Mouse (Mus musculus) adrenal gland, postnatal 4 days (tissue): ENCODE data around the gene Cd82. TPM values are rescaled to one million over a fixed set of nuclear protein-coding genes. Genes with fewer than 3 reads are reported as not detected.

Source experiments
- DNase-seq, 2 experiments: peaks; one replicate each; pipeline ENCODE4 v3.0.0; 2021 to 2022; ENCODE audit warnings: low spot score in 2 of 2, mixed read lengths in 2 of 2
- total RNA-seq, 2 experiments: library from RNA; stranded (reverse); gene quantifications; 2 replicates each; pipeline ENCODE4 v1.2.3; 2021

Cd82 gene
- total RNA-seq, 2 experiments from 2014 or later: 68.7 to 73.7 TPM

DNA sequence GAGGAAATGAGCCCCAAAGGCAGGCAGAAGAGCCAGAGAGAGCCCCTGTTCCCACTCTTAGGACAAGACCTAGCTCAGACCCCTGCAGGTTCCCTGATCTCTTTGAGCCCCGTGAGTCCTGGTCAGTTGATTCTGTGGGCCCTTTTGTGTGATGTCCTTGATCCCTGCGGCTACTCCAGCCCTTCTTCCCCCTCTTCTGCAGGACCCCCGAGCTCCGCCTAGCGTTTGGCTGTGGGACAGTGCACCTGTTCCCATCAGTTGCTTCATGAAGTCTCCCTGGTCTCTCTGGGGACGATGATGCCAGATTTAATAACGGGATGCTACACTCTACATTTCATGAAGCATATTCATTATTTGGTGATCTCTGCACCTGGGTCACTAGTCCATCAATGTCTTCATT is 6.2 kb upstream of the Cd82 start:
- DNase-seq: no peak

DNA sequence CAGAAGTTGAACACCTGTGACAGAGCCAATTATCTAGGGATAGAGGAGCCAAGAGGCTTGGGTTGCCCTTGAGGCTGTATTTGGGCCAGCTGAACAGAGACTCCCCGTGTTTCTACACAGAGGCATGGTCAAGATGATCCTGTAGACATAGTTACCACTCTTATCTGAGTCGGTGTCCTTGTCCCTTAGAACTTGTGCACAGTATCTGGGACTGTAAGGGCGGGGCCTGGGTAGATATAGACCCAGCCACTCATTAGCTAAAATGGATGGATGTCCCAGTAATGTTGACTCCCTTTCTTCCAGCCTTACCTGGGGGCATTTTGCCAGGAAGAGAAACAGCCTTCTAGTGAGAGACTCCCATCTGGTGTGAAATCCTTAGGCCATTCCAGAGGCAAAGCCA is 3.4 kb upstream of the Cd82 start:
- no peak for DNase-seq

DNA sequence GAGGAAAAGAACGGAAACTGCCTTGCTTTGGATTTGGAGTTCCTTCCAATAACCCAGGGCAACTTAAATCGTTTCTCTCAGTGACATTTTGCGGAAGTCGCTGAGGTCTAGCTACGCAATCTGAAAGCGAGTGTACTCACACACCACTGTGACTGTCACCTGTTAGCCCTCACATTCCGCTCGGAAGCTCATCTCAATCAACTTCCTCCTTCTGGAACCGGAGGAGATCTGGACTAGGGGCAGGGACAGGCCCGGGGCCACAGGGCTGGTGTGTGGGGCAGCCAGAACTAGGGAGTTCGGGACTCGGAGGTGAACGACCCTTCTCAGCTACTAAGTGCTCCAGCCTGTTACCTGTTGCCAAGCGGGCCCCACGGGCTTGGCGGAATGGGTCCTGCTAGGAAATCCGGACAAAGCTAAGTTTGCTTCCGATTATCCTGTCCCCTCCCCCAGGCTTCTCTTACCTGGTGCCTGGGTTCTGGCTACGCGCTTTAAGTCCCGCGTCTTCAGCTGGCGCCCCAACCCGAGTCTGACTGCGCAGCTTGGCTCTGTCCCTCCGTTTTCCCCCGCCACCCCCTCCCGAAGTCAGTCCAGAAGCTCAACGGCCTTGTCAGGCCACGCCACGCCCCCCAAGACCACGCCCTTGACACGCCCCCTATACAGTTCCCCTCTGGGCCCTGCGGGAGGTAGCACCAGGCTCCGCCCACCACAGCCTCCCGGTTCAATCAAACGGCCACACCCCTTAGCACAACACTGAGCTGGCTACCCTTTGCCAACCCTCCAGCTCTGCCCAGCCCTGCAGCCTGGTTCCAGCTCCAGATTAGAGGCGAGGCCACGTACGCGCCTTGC is 848 bp downstream of the Cd82 start:
- peak; percentile 89 to 96 for DNase-seq

DNA sequence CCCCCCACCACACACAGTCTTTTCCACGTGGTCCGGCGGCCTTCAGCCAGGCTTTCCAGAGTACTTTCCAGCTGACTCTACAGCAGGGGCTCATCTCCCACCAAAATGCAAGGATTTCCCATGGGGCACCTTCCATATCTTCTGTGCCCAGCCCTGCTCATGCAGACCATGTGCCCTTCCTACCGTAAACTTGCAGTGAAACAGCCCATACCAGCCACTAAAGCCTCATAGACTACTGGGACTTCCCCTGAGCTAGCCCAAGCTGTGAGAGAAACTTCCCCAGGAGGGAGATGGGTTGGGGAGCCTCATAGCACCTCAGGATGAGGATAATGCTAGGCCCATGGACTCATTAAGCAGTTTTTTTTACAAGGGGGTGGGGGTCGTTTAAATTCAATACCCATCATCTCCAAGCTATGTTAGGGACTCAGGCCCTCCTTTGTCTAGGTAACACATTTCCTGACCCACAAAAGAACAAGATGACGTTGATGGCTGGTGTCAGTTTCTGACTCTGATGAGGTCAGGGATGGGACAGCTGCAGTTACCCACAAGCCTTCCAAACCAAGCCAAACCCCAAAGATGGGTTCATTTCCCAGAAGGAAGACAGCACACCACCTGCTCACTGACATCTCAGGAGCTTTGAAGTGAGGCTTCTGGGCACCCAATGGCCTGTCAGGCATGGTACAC is 2.0 kb downstream of the Cd82 start:
- DNase-seq: no peak

DNA sequence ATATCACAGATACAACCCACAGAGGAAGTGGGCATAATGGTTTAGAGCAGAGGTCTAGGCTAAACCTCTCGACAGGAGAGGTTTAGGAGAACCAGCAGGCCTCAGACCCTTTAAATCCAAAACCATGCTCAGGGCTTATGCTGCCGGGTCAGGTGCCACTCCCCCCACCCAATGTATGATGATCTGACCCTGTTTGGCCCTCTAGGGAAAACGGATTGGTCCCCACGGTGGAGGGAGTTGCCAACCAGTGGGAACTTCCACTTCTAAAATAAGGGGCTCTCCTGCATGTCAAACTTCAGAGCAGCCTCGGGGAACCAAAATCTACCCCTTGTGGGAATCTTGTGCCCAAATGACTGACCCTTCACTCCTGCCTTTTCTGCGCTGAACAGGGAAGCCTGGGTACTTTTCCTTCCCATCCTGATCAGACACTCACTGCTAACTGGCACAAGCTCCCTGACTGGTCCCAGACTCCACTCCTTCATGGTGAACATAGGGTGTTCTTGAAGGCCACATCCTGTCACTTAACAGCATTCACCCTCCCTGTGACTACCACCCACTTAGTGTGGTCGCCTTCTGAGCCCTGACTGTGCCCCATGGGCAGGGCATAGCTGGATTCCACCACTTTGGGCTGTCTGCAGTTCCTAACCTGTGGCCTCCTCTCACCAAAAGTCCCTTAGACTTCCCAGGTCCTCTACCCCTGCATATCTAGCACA is 3.6 kb downstream of the Cd82 start:
- DNase-seq: no peak

DNA sequence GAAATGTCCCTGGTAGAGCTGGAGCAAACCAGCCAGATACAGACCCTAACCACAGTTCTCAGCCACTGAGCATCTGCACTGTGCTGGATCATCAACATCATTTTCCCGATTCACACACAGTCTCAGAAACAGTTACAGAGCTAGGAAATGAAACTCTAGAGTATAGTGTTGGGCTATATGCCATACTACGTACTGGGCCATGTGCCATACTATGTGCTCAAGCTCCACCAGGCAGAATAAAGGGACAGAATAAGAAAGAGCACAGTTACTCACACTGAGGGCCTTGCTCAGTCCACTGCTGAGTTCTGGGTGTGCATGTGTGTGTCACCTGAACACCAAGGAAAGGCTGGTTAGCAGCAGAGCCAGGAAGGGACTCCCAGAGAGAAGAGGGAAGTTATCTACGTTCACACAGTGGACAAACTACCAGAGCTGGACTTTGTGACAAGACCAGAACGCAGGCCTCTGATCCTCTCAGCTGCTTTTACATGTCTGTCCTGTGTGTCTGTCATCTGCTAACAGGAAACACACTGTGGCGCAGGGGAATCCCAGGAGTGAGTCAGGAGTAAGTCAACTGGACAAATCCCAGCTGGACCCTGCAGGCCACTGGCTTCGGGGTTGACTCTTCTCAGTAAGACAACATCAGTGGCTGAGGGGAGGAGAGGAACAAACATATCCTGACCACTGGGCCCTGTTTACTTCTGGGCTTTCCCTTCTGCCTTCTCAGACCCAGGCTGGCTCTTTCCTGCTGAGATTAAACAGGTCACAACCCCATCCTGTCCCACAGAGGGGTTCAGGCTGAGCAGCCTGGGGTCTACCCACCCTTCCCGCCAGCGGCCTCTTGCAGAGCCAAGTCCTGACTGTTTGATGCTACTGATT is 4.4 kb downstream of the Cd82 start:
- DNase-seq: no peak

DNA sequence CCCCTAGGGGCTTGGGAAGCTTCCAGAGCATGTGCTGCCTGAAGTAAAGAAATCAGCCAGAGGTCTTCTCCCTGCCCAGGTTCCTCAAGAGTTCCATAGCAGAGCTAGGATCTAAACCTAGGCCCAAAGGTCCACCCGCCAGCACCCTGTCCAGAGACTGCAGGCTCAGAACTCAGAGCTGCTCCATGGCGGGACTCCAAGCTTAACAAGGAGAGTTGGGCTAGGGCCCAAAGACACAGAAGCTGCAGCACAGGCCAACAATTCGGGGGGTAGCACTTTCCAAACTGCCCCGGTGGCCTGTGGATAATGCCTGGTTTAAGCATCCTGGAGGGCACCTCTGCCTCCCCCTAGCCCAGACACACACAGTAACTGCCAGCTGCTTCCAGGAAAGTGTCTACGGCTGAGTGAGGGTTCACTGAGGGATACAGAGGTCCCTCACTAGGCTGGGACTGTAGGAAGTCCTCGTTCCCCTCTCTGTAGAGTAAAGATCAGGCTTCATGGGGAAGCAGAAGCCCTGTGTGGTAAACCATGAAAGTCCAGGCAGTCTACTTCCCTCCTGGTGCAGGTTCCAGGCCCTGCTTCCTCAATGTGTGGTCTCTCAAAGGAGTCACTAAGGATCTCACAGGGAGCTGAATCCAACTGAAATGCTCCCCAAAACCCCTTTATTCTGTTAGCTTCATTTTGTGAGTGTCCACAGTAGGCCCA is 5.4 kb downstream of the Cd82 start:
- no peak for DNase-seq

DNA sequence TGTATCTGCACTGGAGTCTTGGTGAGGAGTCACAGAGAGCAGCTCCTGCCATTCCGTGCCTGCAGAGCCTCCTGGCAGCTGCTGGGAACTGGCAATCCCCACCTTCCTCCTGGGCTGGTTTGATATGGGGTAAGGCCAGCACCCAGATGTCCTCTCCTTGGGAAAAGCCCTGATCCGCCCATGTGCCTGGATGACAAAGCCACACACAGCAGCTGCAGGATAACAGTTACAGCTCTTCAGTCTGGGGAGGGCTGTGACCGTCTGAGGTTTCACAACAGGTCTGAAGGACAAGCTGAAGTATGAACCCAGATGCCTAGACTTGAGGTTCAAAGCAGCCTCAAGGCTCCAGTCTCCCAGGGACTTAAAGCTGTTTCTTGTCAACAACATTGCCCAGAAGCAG is 6.8 kb downstream of the Cd82 start:
- DNase-seq: no peak

DNA sequence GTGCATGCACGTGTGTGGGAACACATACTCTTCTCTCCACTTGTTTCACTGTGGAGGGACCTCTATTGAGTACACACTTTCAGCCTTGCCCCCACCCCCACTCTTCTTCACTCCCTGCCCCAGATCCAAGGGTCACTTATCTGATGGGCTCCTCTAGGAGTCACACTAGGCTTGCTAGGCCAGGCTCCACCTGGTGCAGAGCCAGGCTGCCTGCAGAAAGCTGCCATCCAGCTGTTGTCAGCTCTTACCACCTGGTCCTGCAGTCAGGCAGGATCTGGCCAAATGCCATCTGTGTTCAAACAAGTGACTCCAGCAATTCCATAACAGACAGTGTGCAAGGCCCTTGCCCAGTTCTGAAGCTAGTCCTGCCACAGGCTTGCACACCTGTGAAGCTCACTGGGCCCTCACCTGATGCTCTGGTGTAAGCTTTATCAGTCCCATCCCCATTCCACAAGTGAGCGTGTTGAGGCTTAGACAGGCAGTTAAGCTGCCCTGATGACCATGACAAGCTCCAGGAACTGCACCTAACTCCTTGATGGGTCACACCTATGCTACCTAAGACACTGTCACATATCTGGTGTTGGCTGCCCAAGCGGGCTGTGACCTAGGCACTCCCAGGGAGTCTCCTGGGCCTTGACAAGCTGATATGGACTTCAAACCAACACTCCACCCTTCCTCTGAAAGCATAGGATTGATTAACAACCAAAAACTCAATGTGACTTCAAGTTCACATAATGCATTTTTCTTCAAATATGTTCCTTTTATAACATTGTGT is 7.9 kb downstream of the Cd82 start:
- no peak for DNase-seq

DNA sequence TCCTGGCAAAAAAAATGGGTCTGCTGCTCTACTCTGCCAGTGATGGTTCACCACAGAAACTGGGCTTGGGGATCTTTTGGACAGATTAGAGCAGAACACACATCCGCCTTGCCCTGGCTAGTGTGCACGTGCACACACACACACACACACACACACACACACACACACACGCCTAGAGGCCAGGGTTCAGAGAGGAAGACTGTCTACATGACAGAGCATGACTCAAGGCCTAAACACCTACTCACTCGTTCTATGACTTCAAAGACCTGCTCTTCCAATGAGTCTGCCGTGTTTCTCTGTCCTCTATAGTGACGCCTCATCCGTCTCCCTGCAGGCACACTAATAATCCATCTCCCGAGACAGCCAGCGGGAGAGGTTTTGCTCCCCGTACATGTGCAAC is 8.6 kb downstream of the Cd82 start:
- DNase-seq: no peak

DNA sequence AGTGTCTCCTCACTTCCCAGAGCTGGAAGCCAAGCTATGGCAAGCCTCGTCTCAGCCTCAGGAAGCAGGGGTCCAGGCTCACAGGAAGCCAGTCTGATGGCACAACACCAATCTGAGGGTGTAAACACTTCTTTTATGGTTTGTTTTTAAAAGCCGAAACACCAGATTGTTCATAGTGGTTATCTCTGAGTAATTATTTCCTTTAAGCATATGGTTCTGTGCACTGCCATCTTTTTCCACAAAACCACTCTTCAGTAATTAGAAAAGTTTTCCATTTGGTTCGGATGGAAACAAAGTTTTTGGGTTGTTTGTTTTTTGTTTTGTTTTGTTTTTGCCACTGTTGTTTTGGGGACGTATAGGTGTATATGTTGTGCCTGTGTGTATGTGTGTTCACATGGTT is 9.9 kb downstream of the Cd82 start:
- no peak for DNase-seq

DNA sequence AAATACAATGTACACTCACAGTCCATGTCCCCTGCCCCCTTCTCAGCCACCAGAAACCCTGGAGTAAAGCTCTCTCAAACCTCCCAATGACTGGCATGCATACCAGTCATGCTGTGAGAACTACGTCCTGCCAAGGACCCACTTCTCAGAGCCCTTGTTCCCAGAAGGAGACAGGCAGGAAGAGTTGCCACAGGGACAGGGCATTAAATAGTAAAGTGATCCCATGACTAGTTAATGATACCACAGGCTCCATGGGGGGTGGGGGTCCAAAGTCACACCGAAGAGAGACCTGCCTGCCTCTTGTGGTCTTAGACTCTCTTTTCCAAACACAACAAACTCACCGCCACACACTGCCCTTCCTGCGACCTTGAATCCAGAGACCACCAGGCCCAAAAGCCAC is 10.4 kb downstream of the Cd82 start:
- DNase-seq: no peak

DNA sequence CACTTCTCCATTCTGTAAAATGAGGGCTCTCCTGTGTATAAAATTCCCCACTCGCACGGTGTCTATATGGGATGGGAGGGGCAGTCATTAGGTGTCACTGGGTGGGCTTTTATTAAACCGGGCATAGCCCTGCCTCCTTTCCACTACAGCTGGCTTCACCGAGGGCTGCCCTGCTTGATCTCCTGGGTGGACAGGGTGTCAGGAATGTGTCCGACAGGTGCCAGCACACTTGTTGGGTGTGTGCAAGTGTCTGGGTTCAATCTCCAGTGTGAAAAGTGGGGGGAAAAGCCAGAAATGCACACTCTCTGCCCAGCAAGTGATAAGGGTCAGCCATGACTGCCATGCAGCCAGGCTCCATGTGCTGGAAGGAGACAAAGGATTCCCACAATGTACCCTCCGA is 10.9 kb downstream of the Cd82 start:
- no peak for DNase-seq

DNA sequence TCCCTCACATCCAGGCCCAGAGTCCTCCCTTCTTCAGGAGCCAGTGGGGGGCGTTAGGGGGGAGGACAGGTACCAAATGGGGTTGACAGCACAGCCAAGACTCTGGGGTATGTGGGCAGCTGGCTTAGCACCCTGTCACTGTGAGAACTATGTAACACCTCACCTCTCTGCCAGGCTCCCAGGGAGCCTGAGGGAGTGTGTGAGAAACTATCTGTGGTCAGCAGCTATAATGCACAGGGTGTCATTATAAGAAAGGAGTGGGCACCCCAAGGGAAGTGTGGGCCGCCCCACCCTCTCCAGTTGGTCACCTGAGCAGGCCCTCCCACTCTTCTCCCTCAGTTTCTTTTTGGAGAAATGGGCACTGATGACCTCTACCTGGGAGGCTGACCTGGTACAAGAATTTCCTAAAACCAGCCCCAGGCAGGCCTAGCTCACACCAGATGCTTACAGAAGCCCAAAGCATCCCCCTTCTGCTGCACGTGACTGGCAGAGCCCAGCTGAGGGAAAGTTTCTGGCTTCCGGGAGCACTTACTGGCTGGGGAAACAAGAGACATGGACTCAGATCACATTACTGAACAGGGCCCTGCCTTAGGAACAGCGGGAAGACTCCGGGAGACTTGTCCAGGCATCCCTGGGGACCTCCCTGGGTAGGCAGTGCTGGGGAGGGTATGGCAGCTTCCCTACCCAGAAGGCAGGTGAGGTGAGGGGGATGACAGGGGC is 11.6 kb downstream of the Cd82 start:
- no peak for DNase-seq

DNA sequence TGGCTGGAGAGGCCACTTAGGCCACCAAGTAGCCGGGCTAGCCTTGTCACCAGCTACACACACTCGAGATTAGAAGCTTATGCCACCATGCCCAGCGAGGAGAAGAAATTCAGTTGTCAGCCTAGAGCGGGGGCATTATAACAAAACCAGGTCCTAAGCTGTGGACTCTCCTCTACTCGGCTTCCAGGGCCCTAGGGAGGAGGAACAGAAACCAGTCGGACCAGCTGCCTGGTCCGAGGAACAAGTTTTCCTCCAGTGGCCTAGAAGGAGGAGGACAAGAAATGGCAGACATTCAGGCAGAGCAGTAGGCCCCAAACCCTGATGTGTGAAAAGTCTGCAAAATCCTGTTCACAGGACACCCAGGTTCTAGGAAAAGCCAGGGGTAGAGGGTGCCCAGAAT is 12.2 kb downstream of the Cd82 start:
- DNase-seq: no peak

DNA sequence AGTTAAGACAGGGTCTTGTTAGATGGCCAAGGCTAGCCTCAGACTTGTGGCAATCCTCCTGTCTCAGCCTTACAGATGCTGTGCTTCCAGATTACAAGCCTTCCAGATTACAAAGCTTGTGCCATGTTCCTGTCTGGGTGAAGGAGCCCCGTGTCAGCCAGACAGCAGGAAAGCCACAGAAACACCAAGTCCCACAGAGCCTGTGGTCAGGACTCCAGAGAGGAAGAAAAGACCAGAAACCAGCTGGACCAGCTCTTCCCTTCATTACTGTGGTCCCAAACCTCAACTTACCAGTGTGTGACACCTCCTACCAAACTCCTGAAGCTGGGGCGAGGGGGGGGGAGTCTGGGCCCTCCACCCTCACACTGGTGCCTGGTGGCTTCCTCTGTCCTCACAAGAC is 13.3 kb downstream of the Cd82 start:
- no peak for DNase-seq

DNA sequence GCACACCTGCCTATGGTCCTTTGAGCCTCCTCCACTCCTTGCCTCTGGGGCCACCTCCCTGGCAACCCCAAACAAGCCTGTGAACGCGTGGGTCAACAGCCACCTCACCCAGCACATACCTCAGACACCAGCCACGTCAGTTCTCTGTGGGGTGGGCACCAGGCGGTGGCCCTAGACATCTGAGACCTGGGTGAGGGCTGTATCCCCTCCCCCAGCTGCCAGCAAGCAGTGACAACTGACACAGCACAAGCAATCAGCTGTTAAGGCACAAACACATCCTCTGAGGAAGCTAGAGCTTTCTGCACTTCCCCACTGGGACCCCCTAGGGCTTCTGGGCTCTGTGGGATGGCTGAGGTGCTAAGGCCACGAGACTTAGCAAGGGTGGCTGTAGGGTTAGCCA is 14.2 kb downstream of the Cd82 start:
- no peak for DNase-seq

DNA sequence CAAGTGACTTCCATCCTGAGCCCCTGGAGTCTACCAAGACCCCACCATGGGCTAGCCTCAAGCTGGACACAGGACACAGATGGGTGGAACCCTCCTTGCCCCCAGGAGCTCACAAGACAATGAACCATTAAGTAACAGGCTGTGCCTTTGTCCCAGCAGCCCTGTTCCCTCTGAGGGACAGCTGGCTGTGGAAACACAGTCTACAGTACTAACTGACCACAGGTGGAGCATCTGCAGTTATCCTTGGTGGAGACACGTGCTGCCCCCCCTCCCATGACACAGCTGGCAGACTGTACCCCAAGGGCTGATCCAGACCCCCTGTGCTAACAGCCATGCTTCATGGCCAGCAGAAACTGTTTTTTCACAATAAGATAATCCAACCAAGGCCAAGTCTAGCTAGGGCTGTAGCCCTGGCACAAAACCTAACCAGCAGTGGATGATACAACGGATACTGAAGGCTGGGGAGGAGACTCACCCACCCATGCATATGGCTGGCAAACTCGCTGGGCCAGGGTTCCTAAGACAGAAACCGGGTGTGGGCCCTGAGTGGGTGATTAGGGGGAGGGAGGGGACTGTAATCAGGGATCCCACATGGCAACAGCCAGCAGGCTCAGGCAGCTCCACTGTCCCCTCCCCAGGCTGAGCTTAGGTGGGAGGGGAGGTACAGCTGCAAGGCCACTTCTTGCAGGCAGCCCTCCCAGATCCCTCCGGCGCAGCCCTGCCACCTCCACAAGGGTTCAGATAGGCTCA is 15.3 kb downstream of the Cd82 start:
- no peak for DNase-seq
